Mouse (Mus musculus) C2C12 (cell line): Measurements from ENCODE around the gene Tmeff1.

Experiments used
- CEBPB ChIP-seq: IDR thresholded peaks from one replicate; pipeline ENCODE4 v1.6.1; 2011; ENCODE audit warnings: low read depth, mild to moderate bottlenecking, control low read depth, moderate library complexity
- CTCF ChIP-seq: IDR thresholded peaks from one replicate; pipeline ENCODE4 v1.5.1; 2011; ENCODE audit not compliant: control insufficient read depth, insufficient read depth, insufficient read length
- FOSL1 ChIP-seq: IDR thresholded peaks from one replicate; pipeline ENCODE4 v1.8.0; 2011; ENCODE audit warnings: mild to moderate bottlenecking, low read length; ENCODE audit not compliant: poor library complexity, insufficient read depth, severe bottlenecking
- MAX ChIP-seq: IDR thresholded peaks from one replicate; pipeline ENCODE4 v1.6.1; 2011; ENCODE audit warnings: mild to moderate bottlenecking, control low read depth
- MYOD1 ChIP-seq: IDR thresholded peaks from one replicate; pipeline ENCODE4 v1.6.1; 2011; ENCODE audit warnings: low read depth; ENCODE audit not compliant: control insufficient read depth, insufficient read length
- MYOG ChIP-seq: IDR thresholded peaks from one replicate; pipeline ENCODE4 v1.6.1; 2011; ENCODE audit not compliant: control insufficient read depth, insufficient read length; ENCODE audit errors: extremely low read depth
- USF1 ChIP-seq: IDR thresholded peaks from one replicate; pipeline ENCODE4 v1.6.1; 2011; ENCODE audit warnings: low read depth, mild to moderate bottlenecking, control low read depth, moderate library complexity

DNA sequence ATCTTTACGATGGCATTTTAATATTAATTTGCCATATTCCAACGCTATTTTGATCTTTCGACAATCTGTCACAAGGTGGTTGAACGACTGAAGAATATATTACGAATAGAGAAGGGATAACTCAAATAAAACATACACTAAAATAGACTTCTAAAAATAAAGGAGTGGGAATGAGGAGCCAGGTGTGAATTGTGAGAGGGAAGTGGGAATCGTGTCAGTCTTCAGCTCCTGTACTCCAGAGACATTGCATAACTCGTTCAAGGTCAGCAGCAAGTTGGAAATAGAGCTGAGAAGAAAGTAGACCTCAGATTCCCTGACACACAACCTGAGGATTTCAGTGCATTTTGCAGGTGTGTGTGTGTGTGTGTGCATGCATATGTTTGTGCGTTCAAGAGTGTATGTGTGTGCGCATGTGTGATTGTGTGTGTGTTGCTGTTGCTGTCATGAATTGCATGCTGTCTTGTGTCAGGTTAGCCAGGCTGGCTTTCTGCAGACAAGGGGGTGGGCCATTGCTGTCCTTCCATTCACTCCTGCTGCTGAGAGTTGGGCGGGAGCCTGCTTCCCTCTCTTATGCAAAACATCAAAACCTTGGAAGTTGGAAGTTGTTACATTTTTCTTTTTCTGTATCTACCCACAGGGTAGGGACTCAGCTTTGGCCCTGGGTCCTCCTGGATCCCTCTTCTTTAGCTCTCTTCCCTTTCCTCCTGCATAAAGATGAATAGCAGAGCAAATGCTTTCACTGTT is 65.8 kb downstream of the Tmeff1 start:
- no peak for TF ChIP-seq CTCF
- no peak for TF ChIP-seq CEBPB
- no peak for TF ChIP-seq USF1
- TF ChIP-seq MAX: no peak
- no peak for TF ChIP-seq FOSL1
- no peak for TF ChIP-seq MYOD1
- TF ChIP-seq MYOG: no peak
